Mouse (Mus musculus): ENCODE measurements at regions not wholly inside any gene's neighbourhood (a gene's known extent, or its start where the extent isn't known, plus 50 kb on each side); places are given as distances from the start of the nearest gene placed in this dataset.

DNA sequence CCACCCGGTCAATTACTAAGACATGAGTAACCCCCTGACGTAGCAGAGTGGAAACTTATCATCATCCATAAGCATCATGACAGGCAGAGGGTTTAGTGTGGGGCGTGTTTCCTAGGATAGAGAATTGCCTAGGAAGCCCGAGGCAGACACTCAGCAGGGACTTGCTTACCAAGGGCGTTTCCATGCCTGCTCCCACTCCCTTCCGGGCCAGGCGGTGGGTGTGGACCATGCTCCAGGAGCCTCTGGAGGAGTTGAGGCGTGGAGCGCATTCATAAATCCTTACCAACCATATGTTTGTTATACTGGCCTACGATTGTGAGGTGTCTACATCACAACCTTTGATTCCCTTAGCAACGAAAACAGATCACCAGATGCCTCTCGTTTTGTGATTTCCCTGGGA is 368.2 kb downstream of the Etnk1 start:
- intact Hi-C loops (cut with DNase I), result no loop called here

DNA sequence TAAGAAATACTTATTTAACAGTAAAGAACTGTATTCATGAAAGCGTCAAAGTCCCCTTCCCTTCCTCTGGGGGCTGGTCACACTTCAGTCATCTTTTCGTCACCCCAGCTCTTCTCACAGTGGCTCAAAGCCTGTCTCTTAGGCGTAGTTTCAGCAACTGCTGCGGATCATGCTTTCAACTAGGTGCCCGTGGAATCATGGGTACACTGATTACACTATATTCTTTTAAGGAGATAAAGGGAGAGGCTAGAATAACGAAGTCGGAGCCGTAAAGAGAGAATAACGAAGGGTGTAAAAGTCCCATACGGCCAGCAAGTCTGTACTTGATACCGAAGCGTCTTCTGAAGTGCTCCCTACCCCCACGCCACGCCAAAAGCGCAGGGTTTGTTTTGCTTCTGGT is 368.7 kb downstream of the Etnk1 start:
- intact Hi-C loops (cut with DNase I), result no loop called here

DNA sequence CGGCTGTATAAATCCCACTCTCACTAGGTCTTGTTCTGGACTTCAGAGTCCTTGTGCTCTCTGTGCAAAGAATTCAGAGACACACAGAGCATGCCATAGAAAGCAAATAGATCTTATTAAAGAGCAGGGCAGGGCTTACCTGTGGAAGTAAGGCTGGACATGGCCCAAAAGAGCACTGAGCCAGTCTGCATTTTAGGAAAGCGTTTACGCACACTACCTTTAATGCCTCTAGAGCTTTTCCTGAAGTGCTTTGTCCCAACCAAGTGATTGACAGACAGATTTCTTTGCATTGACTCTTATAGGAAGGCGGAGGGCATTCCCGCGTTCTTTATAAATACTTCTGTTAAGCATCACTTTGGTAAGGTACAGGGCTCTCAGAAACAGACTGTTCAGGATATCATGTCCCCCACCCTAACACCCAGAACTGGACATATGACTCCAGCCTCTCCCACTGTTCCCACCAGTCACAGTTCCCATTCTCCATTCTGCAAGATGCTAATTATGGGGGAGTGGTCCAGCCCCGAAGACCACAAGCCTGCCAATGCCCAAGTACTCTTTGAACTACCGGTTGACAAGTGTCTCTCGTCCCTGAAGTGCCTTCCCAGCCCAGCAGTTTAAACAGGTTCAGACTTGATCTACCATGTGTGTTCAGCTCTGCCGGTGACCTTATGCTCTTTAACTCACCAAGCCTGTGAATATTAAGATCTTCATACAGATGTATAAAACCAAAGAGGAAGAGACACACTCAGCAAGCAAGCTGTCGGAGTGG is 369.7 kb downstream of the Etnk1 start:
- intact Hi-C loops (cut with DNase I), result no loop called here

DNA sequence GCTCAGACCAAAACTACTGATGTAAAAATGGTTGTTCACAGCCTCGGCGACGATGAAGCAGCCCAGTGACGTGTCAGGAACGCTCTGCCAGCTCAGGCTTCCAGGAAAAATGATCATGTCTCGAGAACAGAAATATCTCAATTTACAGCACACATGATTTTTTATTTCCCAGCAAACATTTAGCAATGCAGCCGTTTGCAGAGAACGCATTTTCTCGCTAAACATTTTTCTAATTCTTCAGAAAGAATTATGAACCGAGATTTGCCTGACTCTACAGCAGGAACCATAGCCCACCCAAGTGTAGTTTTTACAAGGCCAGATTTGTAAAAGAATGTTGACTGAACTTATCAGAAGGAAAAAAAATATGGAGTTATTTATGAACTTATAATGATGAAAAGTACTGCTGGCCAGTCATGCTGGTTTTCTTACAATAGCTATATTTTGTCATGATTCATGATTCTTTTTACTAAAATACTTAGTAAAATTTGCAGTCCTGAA is 380.4 kb downstream of the Etnk1 start:
- intact Hi-C loops (cut with DNase I), result no loop called here

DNA sequence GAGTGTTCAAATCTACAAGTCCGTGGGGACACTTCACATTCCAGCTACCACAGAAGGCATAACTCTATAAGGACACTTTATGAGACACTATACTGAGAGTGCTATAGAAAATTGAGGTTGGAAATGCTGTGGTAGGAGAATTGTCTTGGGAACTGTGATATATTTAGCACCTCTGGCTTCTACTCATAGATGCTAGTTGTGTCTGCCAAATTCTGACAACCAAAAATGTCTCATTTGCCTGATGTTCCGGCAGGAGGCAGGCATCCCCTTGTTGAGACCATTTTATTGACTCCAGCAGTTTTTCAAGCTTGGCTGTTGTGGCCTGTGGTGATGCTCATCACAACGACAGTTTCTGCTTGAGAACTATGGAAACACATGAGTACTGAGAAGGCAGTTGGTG is 387.9 kb downstream of the Etnk1 start:
- intact Hi-C loops (cut with DNase I), result no loop called here

DNA sequence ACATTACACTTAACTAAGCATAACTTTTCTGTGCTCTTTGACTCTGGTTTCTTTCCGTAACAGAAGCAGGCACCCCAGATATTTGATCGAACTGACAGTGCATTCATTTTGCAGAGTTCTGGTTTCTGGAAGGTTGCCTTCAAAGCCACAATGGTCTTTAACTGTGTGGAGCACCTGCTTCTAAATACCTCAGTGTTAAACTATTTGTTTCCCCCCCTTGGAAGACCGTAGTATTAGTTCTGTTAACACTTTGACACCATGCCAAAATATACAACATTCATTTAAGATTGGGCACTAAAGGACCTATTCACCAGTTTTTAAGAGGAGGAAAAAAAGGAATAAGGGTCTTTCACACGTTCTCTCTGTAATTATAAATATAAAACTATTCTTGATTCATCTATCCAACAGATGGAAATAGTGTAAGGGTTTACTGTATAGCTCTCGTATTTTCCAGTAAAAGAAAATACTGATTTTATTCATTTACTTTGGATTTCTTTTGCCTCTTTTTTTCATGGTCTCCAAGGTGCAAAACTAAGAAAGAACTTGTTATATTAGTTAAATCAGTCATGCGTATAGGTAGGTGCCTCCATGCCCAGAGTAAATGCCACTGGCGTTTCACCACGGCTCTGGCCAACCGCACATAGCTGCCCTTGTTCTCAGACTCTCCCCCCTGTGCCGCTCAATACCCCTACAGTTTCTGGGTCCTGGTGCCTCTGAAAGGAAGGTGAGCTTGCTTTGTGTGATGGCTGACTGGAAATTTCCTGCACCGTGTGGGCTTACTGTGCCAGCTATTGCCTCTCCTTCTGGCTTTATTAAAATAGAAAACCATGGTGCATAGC is 391.2 kb downstream of the Etnk1 start:
- intact Hi-C loops (cut with DNase I), result no loop called here

DNA sequence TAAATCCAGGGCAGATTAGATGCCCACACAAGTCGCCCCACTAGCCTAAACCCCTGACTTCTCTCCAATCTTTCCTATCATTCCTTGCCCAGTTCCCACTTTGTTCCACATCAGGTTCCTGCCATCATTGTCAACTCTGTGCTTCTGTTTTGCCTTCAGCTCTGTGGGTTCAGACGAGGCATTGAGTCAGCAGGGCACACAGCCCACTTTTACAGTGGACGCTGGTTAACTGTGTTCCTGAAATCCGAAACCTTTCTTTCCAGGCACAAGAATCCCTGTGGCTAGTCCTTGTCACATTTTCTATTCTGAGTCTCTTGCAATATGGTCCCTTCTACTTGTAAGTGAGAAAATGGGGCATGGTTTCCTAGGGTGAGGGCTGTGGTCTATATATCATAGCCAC is 392.3 kb downstream of the Etnk1 start:
- intact Hi-C loops (cut with DNase I), result no loop called here

DNA sequence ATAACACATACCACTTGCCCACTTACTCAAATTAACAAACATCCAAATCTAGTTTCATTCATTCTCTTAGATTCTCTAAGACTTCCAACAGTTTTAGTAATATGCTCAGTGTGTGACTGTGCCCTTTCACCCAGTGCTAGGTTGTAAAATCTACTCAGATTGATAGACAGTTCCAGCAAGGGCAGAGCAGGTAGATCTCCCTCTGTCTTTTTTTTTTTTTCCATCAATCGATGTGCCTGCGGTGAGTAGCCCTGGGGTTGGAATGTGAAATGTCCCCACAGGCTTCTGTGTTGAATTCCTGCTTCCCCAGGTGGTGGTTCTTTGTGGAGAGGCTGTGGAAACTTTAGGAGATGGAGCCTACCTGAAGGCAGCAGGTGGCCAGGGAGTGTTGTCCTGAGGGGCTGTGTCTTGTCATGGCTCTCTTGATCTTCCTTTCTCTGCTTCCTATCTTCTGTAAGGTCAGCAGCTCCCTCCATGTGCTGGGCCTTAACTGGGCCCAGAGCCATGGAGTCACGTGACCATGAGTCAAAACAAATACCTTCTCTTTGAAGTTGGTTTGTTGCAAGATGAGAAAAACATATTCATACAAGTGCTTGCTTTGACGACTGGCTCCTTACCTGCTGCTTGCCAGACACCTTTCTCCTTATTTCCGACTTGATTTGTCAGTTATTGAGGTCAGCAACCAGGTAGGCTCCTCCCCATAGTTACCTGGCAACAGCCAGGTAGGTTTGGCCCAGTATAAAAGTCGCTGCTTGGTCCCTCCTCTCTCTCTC is 394.5 kb downstream of the Etnk1 start:
- intact Hi-C loops (cut with DNase I), result no loop called here

DNA sequence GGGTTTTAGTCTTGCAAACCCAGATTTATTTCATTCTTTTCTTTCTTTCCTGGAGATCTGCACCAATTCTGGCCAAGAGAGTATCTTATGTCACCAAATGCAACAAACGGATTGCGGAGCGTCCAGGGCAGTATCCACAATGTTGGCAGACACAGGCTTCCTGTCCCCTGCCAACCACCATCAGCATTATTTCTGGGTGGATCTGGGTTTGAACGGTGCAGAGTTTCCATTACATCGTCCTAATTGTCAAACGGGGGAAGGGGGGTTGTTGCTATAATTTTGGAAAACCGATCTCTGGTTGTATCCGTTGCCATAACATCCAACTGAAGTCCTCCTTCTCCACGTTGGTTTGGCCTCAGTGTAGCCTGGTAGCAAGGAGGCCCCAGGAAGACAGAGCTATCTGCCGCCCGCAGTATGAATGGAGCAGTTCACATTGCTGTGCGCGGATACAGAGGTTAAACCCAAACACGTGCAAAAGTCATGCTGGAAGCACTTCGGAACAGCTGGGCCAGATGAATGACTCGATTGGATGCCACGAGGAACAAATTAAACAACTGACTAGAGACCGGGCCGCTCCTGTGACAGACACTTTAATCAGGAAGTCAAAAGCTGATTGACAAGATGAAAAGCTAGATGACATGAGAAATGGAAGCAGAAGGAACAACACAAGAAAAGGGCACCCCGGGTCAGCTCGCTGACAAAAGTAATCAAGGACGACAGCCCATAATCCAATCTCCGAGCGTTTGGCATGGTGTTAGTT is 404.5 kb downstream of the Etnk1 start:
- intact Hi-C loops (cut with DNase I), result no loop called here

DNA sequence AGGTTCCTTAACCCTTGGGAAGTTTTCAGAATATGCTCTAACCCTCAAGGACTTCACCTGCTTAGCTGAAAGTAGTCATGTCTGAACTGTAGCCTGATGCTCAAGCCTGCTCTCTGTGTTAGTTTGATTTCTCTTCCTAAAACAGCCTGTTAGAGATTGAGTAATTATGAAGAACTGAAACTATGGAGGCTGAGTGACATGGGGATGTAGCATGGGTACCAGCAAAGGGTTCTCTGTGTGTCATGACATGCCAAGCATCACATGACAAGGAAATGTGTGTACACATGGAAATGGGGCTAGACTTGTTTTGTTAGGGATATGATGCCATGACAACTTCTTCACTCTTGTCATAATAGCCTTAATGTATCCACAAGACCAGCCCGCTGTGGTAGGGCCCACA is 412.2 kb downstream of the Etnk1 start:
- intact Hi-C loops (cut with DNase I), result no loop called here

DNA sequence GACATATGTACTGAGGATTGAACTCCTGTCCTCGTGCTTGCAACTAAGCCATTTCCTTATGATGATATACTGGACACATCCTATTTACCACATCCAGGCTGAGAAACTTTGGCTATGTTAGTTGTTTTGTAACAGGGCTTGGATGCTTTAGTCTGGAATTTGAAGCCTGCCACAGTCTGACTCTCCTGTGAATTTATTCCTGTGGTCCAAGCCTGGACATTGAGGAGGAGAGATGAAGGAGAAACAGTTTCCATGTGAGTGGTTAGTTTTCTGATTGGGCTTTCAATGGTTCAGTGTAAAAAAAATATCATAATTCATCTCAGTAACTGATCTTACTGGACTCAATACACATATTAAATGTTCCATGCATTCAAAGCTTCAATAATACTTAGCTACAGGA is 422.6 kb downstream of the Etnk1 start:
- intact Hi-C loops (cut with DNase I), result no loop called here

DNA sequence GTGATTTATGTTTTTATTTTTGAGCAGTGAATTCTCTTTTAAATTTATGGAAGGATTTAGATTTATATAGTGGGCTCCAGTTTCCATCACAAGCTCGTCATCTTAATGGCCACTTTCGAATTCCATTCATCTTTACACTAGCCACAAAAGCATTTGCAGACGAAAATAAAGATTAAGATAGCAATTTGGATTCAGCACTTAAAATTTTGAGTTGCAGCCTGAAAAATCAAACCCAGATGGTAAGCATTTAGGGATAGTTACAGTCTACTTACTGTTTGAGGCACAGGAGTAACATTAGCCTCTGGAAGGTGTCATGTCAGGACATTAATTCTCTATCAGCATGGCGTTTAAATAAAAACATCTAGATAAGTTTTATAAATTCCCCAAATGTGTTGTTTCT is 423.2 kb downstream of the Etnk1 start:
- intact Hi-C loops (cut with DNase I), result no loop called here

DNA sequence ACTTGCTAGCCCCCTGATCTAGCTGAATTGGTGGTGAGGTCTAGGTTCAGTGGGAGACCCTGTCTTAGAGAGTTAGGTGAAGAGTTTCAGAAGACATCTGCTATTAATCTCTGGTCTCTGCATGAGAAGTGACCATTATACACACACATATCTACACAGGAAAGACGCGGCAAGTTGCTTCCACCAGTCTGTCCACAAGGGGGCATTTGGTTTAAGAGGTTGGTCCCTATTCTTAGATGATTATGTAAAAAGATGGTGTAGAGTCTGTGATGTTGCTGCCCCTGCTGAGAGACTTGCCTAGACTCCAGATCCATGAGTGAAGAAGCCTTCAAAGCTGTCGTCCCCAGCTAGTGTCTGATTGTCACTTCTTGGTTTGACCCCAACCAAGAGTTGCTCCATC is 425.5 kb downstream of the Etnk1 start:
- intact Hi-C loops (cut with DNase I), result no loop called here

DNA sequence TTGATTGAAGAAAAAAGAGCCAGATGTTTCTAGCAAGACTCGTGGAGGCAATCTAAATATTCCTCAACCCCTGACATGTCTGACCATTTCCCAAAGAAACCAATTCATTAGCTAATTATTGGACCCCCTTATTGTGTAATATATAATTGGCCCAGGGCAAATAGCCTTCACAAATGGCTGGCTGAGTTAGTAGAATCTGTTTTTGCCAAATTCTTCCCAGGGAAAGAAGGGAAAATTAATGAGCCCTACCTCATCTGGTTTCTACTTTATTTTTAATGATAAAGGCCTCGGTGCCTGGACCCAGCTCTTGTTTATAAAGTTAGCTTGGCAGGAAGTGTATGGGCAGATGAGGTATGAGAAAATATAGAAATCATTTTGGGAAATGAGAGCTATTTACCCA is 428.5 kb downstream of the Etnk1 start:
- intact Hi-C loops (cut with DNase I), result no loop called here

DNA sequence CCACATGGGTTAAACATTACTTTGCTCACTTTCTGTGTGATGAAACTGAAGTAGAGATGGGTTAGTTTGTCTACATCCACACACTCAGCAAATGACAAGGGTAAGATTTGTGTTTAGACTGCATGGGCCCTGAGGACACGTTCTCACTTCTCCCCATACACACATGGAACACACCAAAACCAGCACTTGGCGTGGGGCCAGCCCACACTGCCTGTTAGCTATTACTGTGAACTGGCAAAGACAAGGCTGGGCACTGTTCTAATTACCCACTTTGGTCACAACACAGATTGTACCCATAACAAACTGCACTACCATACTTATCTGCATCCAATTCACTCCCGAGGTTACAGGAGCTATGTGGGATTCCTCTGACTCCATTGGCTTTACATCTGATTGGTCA is 430.4 kb downstream of the Etnk1 start:
- intact Hi-C loops (cut with DNase I), result no loop called here

DNA sequence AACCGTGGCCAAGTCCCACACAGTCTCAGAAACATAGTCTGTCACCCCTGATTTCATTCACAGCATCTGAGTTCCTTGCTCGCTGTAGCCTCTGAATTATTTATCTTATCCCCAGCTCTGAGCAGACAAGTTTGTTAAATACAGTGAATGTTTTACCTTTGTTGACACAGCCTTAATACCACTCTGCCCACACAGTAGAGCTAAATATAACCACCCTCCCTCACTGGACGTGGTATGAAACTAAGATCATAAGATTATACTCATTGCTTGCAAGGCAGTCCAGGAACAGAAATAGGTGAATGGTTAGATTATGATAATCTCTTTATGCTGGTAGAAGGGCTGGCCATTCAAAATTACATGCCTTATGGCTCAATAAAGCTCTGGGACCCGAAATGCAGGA is 431.9 kb downstream of the Etnk1 start:
- intact Hi-C loops (cut with DNase I), result no loop called here

DNA sequence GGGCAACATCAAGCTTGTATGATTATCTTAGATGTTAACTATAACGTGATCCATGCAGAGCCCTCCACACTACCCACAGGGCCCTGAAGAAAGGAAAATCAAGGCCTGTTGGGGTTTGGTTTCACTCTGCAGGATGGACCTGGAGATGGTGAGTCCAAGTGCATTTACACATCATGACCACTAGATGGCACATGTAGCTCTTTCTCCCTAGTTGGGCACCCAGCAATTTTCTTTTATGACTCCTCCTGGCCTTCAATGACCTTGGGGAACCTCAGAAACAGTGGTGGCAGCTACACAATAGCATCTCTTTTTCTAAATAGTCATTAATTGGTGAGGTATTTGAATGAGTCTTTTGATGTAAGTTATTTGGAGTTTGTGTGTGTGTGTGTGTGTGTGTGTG is 442.1 kb downstream of the Etnk1 start:
- intact Hi-C loops (cut with DNase I), result no loop called here

DNA sequence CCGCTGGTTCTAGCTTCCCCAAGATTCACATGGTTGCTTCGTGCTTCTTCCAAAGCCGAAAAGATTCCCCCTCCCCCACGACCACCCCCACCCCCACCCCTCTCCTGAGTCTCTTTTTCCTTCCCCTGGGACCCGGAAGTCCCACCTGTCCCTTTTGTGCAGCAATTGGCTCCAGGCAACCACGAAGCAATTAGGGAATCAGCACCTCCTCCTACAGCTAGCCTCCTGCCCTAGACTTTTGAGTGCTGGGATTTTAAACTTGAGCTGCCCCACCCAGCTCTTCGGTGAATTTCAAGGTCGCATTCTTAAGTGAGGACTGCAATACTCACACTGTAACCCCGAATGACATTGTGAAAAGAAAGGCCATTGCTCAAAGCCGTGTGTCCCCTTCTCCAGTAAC is 445.9 kb downstream of the Etnk1 start:
- intact Hi-C loops (cut with DNase I), result no loop called here

DNA sequence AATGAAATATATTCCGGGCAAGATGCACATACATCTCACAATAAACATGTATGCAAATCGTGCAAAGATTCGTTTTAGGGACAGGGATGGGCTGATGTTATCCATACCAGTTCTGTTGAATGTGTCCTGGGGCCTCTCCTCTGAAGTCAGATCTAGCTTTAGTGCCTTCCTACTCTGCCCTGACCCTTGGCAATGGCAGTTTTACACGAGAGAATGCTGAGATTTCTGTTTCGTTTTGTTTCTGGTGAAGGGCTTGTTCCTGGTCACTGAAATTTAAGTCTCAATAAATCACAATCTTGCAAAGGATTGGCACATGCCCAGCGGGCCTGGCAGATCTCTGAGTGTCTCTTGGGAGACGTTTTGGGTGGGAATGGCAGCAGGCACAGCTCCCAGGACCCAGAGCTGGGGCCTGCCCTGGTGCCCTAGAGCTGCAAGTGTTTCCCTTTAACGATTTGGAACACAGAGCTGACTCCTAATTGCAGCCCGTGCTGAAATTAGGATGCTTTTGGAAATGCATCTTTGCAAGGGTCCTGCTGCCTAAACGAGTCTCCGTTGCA is 447.5 kb downstream of the Etnk1 start:
- intact Hi-C loops (cut with DNase I), result no loop called here

DNA sequence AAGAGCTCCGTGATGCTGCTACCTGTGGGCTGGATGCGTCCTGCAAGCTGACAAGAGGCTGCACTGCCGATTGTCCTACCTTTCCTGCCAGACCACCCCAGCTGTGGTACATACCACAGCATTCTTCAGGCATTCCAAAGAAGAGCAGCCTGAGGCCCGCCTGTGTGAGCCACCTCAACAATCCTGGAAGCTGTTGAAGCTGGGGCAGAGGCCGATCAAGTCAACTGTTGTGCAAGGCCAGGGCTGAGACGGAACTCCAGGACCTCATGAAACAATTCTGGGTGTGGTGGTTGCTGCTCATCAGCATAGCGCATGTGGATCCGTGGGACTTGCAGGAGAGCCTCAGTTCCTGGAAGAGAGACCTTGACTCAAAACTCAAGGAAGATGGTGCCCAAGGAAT is 448.3 kb downstream of the Etnk1 start:
- intact Hi-C loops (cut with DNase I), result no loop called here

DNA sequence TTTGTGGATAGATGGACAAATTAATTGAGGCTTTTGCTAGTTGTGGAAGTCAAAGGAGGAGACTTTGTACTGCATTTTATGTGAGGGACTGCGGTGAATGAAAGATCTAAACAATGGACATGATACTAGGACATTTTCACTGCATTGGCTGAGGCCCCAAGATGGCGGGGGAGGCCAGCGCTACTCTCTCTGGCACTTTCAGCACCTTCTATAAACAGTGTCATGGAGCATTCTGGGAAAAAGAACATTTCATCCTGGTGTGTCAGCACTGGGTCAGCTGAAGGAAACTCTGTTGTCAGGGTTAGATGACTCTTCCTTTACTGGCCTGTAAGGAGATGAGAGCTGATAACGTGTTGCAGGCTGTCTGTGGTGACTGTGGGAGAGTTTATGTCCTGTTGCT is 449.4 kb downstream of the Etnk1 start:
- intact Hi-C loops (cut with DNase I), result no loop called here

All from adrenal gland (tissue).